Mouse (Mus musculus): ENCODE results near the gene Plekha6. TPM values are rescaled to one million over a fixed set of nuclear protein-coding genes. Genes with fewer than 3 reads are reported as not detected.

The Plekha6 gene
- total RNA-seq, 2 experiments from 2014 or later: 66.5 to 87.4 TPM

- DNase-seq (ENCODE audit: low spot score in 2 of 2): no peak
- intact Hi-C loops (cut with DNase I): no loop called here
Observed at GRCm38 (mm10) chr1:133287880-133288279, 123.9 kb downstream of the Plekha6 start.

- intact Hi-C loops (cut with DNase I): no loop called here
- no peak for DNase-seq (ENCODE audit: low spot score in 2 of 2)
Observed at GRCm38 (mm10) chr1:133291888-133292287, 127.9 kb downstream of the Plekha6 start.

GRCm38 (mm10) chr1:133292608-133293007, 128.6 kb downstream of the Plekha6 start:
- no peak for DNase-seq (ENCODE audit: low spot score in 2 of 2)
- intact Hi-C loops (cut with DNase I): no loop called here

- DNase-seq (ENCODE audit: low spot score in 2 of 2): no peak
- intact Hi-C loops (cut with DNase I): no loop called here
Observed at GRCm38 (mm10) chr1:133296376-133296775, 132.4 kb downstream of the Plekha6 start.

GRCm38 (mm10) chr1:133298816-133299215, 134.8 kb downstream of the Plekha6 start:
- intact Hi-C loops (cut with DNase I): no loop called here
- peak; percentile 24 to 45 for DNase-seq (ENCODE audit: low spot score in 2 of 2)

GRCm38 (mm10) chr1:133302540-133302939, 138.5 kb downstream of the Plekha6 start:
- DNase-seq (ENCODE audit: low spot score in 2 of 2): no peak
- intact Hi-C loops (cut with DNase I): loop anchor here (10.0 kb wide), 1 partner anchor 258 kb away; the partner anchor contains the start of gene Pik3c2b

- intact Hi-C loops (cut with DNase I): loop anchor here (2.0 to 10.0 kb wide), 2 partner anchors 128 to 262 kb away; partner anchors contain the start of gene Pik3c2b
Observed at GRCm38 (mm10) chr1:133306842-133307241, 142.8 kb downstream of the Plekha6 start.

GRCm38 (mm10) chr1:133307318-133307717, 143.3 kb downstream of the Plekha6 start:
- intact Hi-C loops (cut with DNase I): loop anchor here (2.0 to 10.0 kb wide), 2 partner anchors 129 to 263 kb away; partner anchors contain the start of gene Pik3c2b
- no peak for DNase-seq (ENCODE audit: low spot score in 2 of 2)

More at GRCm38 (mm10) chr1:133306842-133307241, 142.8 kb downstream of the Plekha6 start:
- DNase-seq (ENCODE audit: low spot score in 2 of 2): peak; percentile 71 to 75

- intact Hi-C loops (cut with DNase I): loop anchor here (10.0 kb wide), 1 partner anchor 265 kb away; the partner anchor contains the start of gene Pik3c2b
Observed at GRCm38 (mm10) chr1:133309652-133310267, 145.8 kb downstream of the Plekha6 start, which contains the start of gene Golt1a. TSS of gene Golt1a (plus strand) at chr1:133309800.

GRCm38 (mm10) chr1:133311240-133311639, 147.2 kb downstream of the Plekha6 start:
- no peak for DNase-seq (ENCODE audit: low spot score in 2 of 2)
- intact Hi-C loops (cut with DNase I): no loop called here

More at GRCm38 (mm10) chr1:133309652-133310267, 145.8 kb downstream of the Plekha6 start, which contains the start of gene Golt1a:
- no peak for DNase-seq (ENCODE audit: low spot score in 2 of 2)

GRCm38 (mm10) chr1:133311946-133312345, 147.9 kb downstream of the Plekha6 start:
- intact Hi-C loops (cut with DNase I): loop anchor here (2.0 kb wide), 1 partner anchor 299 kb away; the partner anchor contains the start of gene Snrpe

GRCm38 (mm10) chr1:133314364-133314763, 150.4 kb downstream of the Plekha6 start:
- intact Hi-C loops (cut with DNase I): loop anchor here (2.0 kb wide), 1 partner anchor 38 kb away; no protein-coding TSS in a partner anchor
- no peak for DNase-seq (ENCODE audit: low spot score in 2 of 2)

More at GRCm38 (mm10) chr1:133311946-133312345, 147.9 kb downstream of the Plekha6 start:
- DNase-seq (ENCODE audit: low spot score in 2 of 2): peak; percentile 80 to 86

- no peak for DNase-seq (ENCODE audit: low spot score in 2 of 2)
- intact Hi-C loops (cut with DNase I): loop anchor here (2.0 kb wide), 1 partner anchor 37 kb away; no protein-coding TSS in a partner anchor
Observed at GRCm38 (mm10) chr1:133315775-133316174, 151.8 kb downstream of the Plekha6 start.

GRCm38 (mm10) chr1:133316577-133316976, 152.6 kb downstream of the Plekha6 start:
- intact Hi-C loops (cut with DNase I): no loop called here
- DNase-seq (ENCODE audit: low spot score in 2 of 2): no peak

- intact Hi-C loops (cut with DNase I): no loop called here
- DNase-seq (ENCODE audit: low spot score in 2 of 2): no peak
Observed at GRCm38 (mm10) chr1:133317149-133317548, 153.1 kb downstream of the Plekha6 start.

- no peak for DNase-seq (ENCODE audit: low spot score in 2 of 2)
- intact Hi-C loops (cut with DNase I): no loop called here
Observed at GRCm38 (mm10) chr1:133321267-133321925, 157.4 kb downstream of the Plekha6 start, which contains the start of gene Kiss1. TSS of gene Kiss1 (plus strand) at chr1:133321875.

GRCm38 (mm10) chr1:133323333-133323732, 159.3 kb downstream of the Plekha6 start:
- no peak for DNase-seq (ENCODE audit: low spot score in 2 of 2)
- intact Hi-C loops (cut with DNase I): no loop called here

GRCm38 (mm10) chr1:133325951-133326350, 161.9 kb downstream of the Plekha6 start:
- intact Hi-C loops (cut with DNase I): no loop called here
- no peak for DNase-seq (ENCODE audit: low spot score in 2 of 2)

GRCm38 (mm10) chr1:133327094-133327493, 163.1 kb downstream of the Plekha6 start:
- intact Hi-C loops (cut with DNase I): no loop called here
- DNase-seq (ENCODE audit: low spot score in 2 of 2): no peak

- intact Hi-C loops (cut with DNase I): no loop called here
- no peak for DNase-seq (ENCODE audit: low spot score in 2 of 2)
Observed at GRCm38 (mm10) chr1:133328299-133328795, 164.3 kb downstream of the Plekha6 start.

Data from left cerebral cortex, postnatal 36 days (tissue).